Mouse (Mus musculus): ENCODE measurements around the gene Dsel. TPM values are rescaled to one million over a fixed set of nuclear protein-coding genes. Genes with fewer than 3 reads are reported as not detected.

The Dsel gene
- polyA plus RNA-seq (2014; fragmentation: Nextera tagmentation; extraction: Ambion mirVana) = 14.2 and 16.0 TPM in 2 replicates

DNA sequence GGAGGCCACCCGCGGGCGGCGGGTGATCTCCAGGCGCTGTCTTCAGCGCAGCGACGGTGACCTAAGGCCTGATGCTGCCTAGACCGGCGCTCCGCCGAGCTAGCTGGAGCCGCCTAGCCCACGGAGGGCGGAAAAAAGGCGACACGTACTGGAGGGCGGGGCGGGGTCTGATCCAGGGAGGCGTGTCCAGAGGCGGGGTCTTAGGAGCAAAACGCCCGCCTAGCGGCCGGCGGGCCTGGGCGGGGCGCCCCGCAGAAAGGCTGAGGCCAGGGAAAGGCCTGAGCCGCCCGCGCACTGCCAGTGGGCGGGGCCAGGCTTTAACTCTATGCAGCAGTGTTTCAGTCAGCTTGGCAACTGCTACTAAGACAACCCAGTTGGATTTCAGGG lies at the start of gene Dsel:
Dsel (minus strand) TSS at position 140 of the 387 bp plus-strand sequence.
- DNase-seq (ENCODE audit: low spot score) (peak; percentile 93), ATAC-seq (ENCODE audit: insufficient number of reproducible peaks, low FRiP score, low TSS enrichment, low read depth) (peak; percentile 98)
- H3K9me3 ChIP-seq (ENCODE audit: control insufficient read depth, low read length) = no peaks in the 10 kb centered on the region
- peak within 1 kb of the TSS; percentile 65 for H3K4me2 ChIP-seq (ENCODE audit: low read depth, severe bottlenecking)
- no peaks in the 10 kb centered on the region for H3K4me1 ChIP-seq (ENCODE audit: control insufficient read depth, insufficient read depth, low read length)
- H3K36me3 ChIP-seq (ENCODE audit: control insufficient read depth, insufficient read depth, low read length) = no peaks in the 10 kb centered on the region
- H3K27me3 ChIP-seq (ENCODE audit: control insufficient read depth, insufficient read depth, low read length) = no peaks in the 10 kb centered on the region
- H3K9ac ChIP-seq (ENCODE audit: low read length) = peak within 1 kb of the TSS; percentile 94
- H3K27ac ChIP-seq (replicated peaks; ENCODE audit: low read depth, low read length) = peak within 1 kb of the TSS; percentile 88
- peak within 1 kb of the TSS; percentile 79 for H3K4me3 ChIP-seq (ENCODE audit: low read depth, low read length)
- under 1% methylated on average over 33 of the region's 33 CpGs for WGBS

DNA sequence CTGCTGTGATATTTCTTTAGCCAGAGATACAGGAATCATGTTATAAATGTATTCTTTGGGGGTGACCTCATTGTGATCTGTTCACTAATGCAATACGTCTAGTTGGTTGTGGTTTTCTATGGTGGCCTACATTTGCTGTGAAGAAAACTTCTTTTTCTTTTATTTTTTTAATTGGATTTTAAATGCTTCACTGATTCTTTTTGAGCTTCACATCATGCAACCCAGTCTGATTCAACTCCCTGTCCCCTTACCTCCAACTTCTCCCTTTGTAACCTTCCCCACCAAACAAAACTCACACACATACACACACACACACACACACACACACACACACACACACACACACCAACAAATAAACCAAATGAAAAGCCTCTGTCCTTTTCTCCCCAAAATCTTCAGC lies 46.7 kb upstream of the Dsel start:
- Histone ChIP-seq H3K4me3 (ENCODE audit: low read depth, low read length) (no peak overlapping the region), H3K27me3 (ENCODE audit: control insufficient read depth, insufficient read depth, low read length) (no peaks in the 10 kb centered on the region), H3K4me1 (ENCODE audit: control insufficient read depth, insufficient read depth, low read length) (no peaks in the 10 kb centered on the region), H3K4me2 (ENCODE audit: low read depth, severe bottlenecking) (no peak overlapping the region), H3K27ac (replicated peaks; ENCODE audit: low read depth, low read length) (no peak overlapping the region), H3K36me3 (ENCODE audit: control insufficient read depth, insufficient read depth, low read length) (no peaks in the 10 kb centered on the region), H3K9me3 (ENCODE audit: control insufficient read depth, low read length) (no peaks in the 10 kb centered on the region), H3K9ac (ENCODE audit: low read length) (no peak overlapping the region)
- ATAC-seq (ENCODE audit: insufficient number of reproducible peaks, low FRiP score, low TSS enrichment, low read depth) = no peak
- no peak for DNase-seq (ENCODE audit: low spot score)
- 81% methylated on average over 1 of the region's 1 CpGs for WGBS

DNA sequence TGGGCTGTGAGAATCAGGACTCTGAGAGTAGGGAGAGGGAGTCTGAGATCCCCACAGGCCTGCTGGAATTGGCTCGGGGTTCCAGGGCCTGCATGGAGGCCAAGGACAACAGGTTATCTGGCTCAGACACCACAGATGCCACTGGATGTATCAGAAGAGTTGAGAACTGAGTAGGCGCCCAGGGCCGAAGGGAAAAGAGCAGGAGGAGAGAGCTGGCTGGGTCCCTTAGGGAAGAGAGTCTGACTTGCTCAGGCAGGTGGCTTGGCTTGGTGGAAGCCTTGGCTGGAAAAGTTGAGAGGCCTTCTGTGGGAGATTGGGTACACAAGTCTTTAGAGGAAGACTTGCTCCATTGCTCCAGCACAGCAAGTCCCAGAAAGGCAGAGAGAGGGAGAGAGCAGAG lies 18.6 kb upstream of the Dsel start:
- Histone ChIP-seq H3K9ac (ENCODE audit: low read length) (no peak overlapping the region), H3K27ac (replicated peaks; ENCODE audit: low read depth, low read length) (no peak overlapping the region), H3K4me3 (ENCODE audit: low read depth, low read length) (no peak overlapping the region), H3K27me3 (ENCODE audit: control insufficient read depth, insufficient read depth, low read length) (no peaks in the 10 kb centered on the region), H3K4me2 (ENCODE audit: low read depth, severe bottlenecking) (no peak overlapping the region), H3K36me3 (ENCODE audit: control insufficient read depth, insufficient read depth, low read length) (no peaks in the 10 kb centered on the region), H3K9me3 (ENCODE audit: control insufficient read depth, low read length) (no peaks in the 10 kb centered on the region), H3K4me1 (ENCODE audit: control insufficient read depth, insufficient read depth, low read length) (no peaks in the 10 kb centered on the region)
- 90% methylated on average over 3 of the region's 3 CpGs for WGBS
- DNase-seq (ENCODE audit: low spot score) (no peak), ATAC-seq (ENCODE audit: insufficient number of reproducible peaks, low FRiP score, low TSS enrichment, low read depth) (no peak)

DNA sequence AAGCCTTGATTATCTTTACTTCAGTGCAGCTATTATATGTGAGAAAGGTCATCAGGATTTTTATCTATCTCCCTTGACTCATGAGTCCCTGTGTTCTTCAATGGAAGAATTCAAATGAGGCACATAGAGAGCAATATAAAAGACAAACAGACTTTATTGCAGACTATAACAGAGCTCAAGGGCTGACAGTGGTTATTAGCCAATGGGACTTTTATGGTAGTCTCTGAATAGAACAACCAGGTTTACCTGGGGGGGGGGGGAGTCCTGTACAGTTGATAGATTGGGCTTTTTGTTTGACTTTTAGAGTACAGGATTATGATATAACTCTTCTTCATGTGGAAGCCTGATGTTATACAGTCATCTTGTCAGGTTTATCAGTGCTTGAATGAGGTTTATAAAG lies 11.1 kb upstream of the Dsel start:
- DNase-seq (ENCODE audit: low spot score) = no peak
- no peaks in the 10 kb centered on the region for H3K9me3 ChIP-seq (ENCODE audit: control insufficient read depth, low read length)
- H3K36me3 ChIP-seq (ENCODE audit: control insufficient read depth, insufficient read depth, low read length) = no peaks in the 10 kb centered on the region
- H3K27ac ChIP-seq (replicated peaks; ENCODE audit: low read depth, low read length) = no peak overlapping the region
- ATAC-seq (ENCODE audit: insufficient number of reproducible peaks, low FRiP score, low TSS enrichment, low read depth) = no peak
- no peak overlapping the region for H3K9ac ChIP-seq (ENCODE audit: low read length)
- no peaks in the 10 kb centered on the region for H3K4me1 ChIP-seq (ENCODE audit: control insufficient read depth, insufficient read depth, low read length)
- H3K4me3 ChIP-seq (ENCODE audit: low read depth, low read length) = no peak overlapping the region
- H3K4me2 ChIP-seq (ENCODE audit: low read depth, severe bottlenecking) = no peak overlapping the region
- no peaks in the 10 kb centered on the region for H3K27me3 ChIP-seq (ENCODE audit: control insufficient read depth, insufficient read depth, low read length)

DNA sequence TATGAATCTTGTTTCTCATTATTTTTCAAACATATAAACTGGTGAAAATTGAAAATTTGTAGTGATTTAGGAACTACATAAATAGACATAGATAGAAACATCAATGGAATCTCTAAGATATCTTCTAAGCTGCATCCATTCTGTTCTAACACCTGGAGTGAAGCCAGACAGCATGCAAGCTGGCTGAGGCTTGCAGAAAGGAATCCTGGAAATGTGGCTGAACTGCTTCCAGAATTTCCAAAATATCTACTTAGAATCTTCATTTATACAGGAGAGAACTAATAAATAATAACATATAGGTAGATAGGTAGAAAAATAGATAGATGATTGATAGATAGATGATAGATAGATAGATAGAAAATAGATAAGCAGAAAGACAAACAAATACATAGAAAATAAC lies 8.5 kb upstream of the Dsel start:
- Histone ChIP-seq H3K27ac (replicated peaks; ENCODE audit: low read depth, low read length) (no peak overlapping the region), H3K9me3 (ENCODE audit: control insufficient read depth, low read length) (no peaks in the 10 kb centered on the region), H3K4me3 (ENCODE audit: low read depth, low read length) (no peak overlapping the region), H3K36me3 (ENCODE audit: control insufficient read depth, insufficient read depth, low read length) (no peaks in the 10 kb centered on the region), H3K4me2 (ENCODE audit: low read depth, severe bottlenecking) (no peak overlapping the region), H3K27me3 (ENCODE audit: control insufficient read depth, insufficient read depth, low read length) (no peaks in the 10 kb centered on the region), H3K4me1 (ENCODE audit: control insufficient read depth, insufficient read depth, low read length) (no peaks in the 10 kb centered on the region), H3K9ac (ENCODE audit: low read length) (no peak overlapping the region)
- ATAC-seq (ENCODE audit: insufficient number of reproducible peaks, low FRiP score, low TSS enrichment, low read depth) (no peak), DNase-seq (ENCODE audit: low spot score) (no peak)

DNA sequence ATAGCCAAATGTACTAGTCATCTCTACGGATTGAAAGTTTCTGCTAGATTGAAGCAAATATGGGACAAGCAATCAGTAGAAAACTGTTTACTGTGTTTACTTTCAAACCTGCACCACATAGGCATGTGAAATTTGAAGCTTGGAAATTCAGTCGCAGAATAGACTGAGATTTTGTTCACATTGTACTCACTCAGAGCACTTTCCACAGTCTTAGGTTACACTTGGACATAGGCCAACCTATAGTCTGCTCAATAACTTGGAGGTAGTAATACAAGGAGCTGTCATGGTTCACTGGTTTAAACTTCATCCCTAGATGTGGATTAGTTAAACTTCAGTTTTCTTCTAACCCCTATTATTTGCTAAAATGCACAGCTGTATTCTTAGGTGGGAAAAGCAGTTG lies 749 bp upstream of the Dsel start:
- Histone ChIP-seq H3K4me3 (ENCODE audit: low read depth, low read length) (no peak overlapping the region), H3K27me3 (ENCODE audit: control insufficient read depth, insufficient read depth, low read length) (no peaks in the 10 kb centered on the region), H3K9ac (ENCODE audit: low read length) (no peak overlapping the region), H3K4me2 (ENCODE audit: low read depth, severe bottlenecking) (no peak overlapping the region), H3K9me3 (ENCODE audit: control insufficient read depth, low read length) (no peaks in the 10 kb centered on the region), H3K27ac (replicated peaks; ENCODE audit: low read depth, low read length) (no peak overlapping the region), H3K36me3 (ENCODE audit: control insufficient read depth, insufficient read depth, low read length) (no peaks in the 10 kb centered on the region), H3K4me1 (ENCODE audit: control insufficient read depth, insufficient read depth, low read length) (no peaks in the 10 kb centered on the region)
- DNase-seq (ENCODE audit: low spot score) (no peak), ATAC-seq (ENCODE audit: insufficient number of reproducible peaks, low FRiP score, low TSS enrichment, low read depth) (no peak)
- WGBS = 77% methylated on average over 2 of the region's 2 CpGs

DNA sequence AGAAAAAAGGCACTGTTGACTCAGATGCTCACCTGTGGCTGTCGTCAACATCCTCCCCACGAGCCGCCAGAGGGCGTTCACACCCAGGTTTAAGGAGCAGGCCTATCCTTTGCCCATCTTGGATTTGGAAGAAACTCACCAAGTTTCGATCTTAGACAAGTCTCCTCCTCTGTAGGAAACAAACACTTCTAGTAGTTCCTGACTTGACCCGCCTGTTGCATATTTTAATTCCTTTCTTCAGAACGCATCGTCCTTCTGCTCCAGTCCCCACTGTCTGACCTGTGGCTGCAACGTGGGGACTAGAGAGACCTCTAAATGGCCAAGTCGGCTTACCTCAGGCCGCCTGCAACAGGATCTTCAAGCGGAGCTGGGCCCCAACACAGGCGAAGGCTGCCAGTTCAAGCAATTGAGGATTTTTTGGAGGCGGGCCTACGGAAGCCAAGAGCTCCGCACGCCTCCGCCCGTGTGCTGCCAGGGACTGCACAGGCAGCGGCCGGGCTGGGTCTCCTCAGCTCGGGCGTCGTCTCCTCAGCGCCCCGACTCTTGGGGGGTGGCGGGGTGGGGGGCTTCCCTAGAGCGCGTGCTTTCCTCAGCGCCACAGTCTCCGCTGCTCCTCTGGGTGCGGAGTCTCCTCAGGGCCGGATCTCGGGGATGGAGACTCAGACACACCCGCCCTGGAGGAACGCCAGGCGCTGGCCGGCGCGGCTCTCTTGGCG lies 497 bp downstream of the Dsel start:
- under 1% methylated on average over 41 of the region's 41 CpGs for WGBS
- Histone ChIP-seq H3K4me1 (ENCODE audit: control insufficient read depth, insufficient read depth, low read length) (no peaks in the 10 kb centered on the region), H3K9ac (ENCODE audit: low read length) (peak overlapping the region; percentile 94), H3K4me3 (ENCODE audit: low read depth, low read length) (peak overlapping the region; percentile 79), H3K4me2 (ENCODE audit: low read depth, severe bottlenecking) (peak overlapping the region; percentile 65), H3K9me3 (ENCODE audit: control insufficient read depth, low read length) (no peaks in the 10 kb centered on the region), H3K27me3 (ENCODE audit: control insufficient read depth, insufficient read depth, low read length) (no peaks in the 10 kb centered on the region), H3K36me3 (ENCODE audit: control insufficient read depth, insufficient read depth, low read length) (no peaks in the 10 kb centered on the region), H3K27ac (replicated peaks; ENCODE audit: low read depth, low read length) (peak overlapping the region; percentile 88)
- peak; percentile 85 for DNase-seq (ENCODE audit: low spot score)
- peak; percentile 82 for ATAC-seq (ENCODE audit: insufficient number of reproducible peaks, low FRiP score, low TSS enrichment, low read depth)

DNA sequence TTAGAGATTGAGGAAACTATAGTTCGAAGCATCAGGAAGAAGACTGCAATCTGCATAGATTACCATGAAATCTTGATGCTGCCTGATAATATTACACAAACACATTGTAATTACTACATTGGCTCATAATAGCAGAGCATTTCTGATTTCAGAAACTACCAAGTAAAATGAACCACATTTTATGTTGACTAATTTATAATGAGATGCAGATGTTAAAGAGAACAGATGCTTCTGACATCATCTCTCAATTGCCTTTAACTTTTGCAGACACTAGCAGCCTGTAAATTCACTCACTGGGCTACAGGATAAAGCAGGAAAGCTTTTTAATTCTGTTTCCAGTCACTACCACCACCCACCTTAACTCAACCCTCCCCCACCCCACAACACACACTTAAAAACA lies 6.9 kb downstream of the Dsel start:
- Histone ChIP-seq H3K9me3 (ENCODE audit: control insufficient read depth, low read length) (no peaks in the 10 kb centered on the region), H3K36me3 (ENCODE audit: control insufficient read depth, insufficient read depth, low read length) (no peaks in the 10 kb centered on the region), H3K4me2 (ENCODE audit: low read depth, severe bottlenecking) (no peak overlapping the region), H3K9ac (ENCODE audit: low read length) (no peak overlapping the region), H3K4me1 (ENCODE audit: control insufficient read depth, insufficient read depth, low read length) (no peaks in the 10 kb centered on the region), H3K27me3 (ENCODE audit: control insufficient read depth, insufficient read depth, low read length) (no peaks in the 10 kb centered on the region), H3K27ac (replicated peaks; ENCODE audit: low read depth, low read length) (no peak overlapping the region), H3K4me3 (ENCODE audit: low read depth, low read length) (no peak overlapping the region)
- DNase-seq (ENCODE audit: low spot score) = no peak
- 72% methylated on average over 1 of the region's 1 CpGs for WGBS
- ATAC-seq (ENCODE audit: insufficient number of reproducible peaks, low FRiP score, low TSS enrichment, low read depth) = no peak

DNA sequence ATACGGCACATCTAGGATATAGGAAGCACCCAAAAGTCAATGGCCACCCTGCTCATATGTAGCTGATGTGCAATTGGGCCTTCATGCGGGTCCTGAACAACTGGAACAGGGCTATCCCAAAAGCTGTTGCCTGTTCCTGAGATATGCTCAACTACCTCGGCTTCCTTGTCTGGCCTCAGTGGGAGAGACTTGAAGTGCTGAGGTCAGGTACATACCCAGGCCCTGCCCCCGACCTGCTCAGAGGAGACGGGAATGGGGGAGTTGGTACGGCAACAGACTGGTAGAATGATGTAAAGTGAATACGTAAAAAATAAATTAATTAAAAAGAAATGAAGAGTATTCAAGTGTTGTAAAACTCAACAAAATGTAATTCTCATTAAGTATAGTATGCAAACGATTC lies 12.3 kb downstream of the Dsel start:
- no peaks in the 10 kb centered on the region for H3K27me3 ChIP-seq (ENCODE audit: control insufficient read depth, insufficient read depth, low read length)
- WGBS = 86% methylated on average over 8 of the region's 8 CpGs

More for the DNA sequence above, 12.3 kb downstream of the Dsel start:
- Histone ChIP-seq H3K4me3 (ENCODE audit: low read depth, low read length) (no peak overlapping the region), H3K27ac (replicated peaks; ENCODE audit: low read depth, low read length) (no peak overlapping the region), H3K4me1 (ENCODE audit: control insufficient read depth, insufficient read depth, low read length) (no peaks in the 10 kb centered on the region), H3K9ac (ENCODE audit: low read length) (no peak overlapping the region), H3K36me3 (ENCODE audit: control insufficient read depth, insufficient read depth, low read length) (no peaks in the 10 kb centered on the region), H3K9me3 (ENCODE audit: control insufficient read depth, low read length) (no peaks in the 10 kb centered on the region), H3K4me2 (ENCODE audit: low read depth, severe bottlenecking) (no peak overlapping the region)
- DNase-seq (ENCODE audit: low spot score) = no peak
- no peak for ATAC-seq (ENCODE audit: insufficient number of reproducible peaks, low FRiP score, low TSS enrichment, low read depth)
